Mouse (Mus musculus) macrophage (primary cell): Measurements from ENCODE around the gene Chd3. TPM values are rescaled to one million over a fixed set of nuclear protein-coding genes. Genes with fewer than 3 reads are reported as not detected.
A peak's percentile ranks its signal among the peaks of the same experiment; 100 is the strongest.

Experiments
- H3K27ac ChIP-seq: fragments of 350-480 bp; formaldehyde crosslinking; 2 replicates; pipeline ENCODE4 v1.9.0; 2021
- H3K36me3 ChIP-seq: fragments of 350-480 bp; formaldehyde crosslinking; 2 replicates; pipeline ENCODE4 v1.9.0; 2021; ENCODE audit errors: inconsistent target
- H3K4me3 ChIP-seq: fragments of 350-480 bp; formaldehyde crosslinking; 2 replicates; pipeline ENCODE4 v1.9.0; 2021; ENCODE audit errors: inconsistent target
- H3K79me2 ChIP-seq: fragments of 350-480 bp; formaldehyde crosslinking; 2 replicates; pipeline ENCODE4 v1.9.0; 2021; ENCODE audit errors: inconsistent target
- WGBS: methylation state at CpG from one replicate; pipeline ENCODE4 v1.1.7; 2026; ENCODE audit warnings: inconsistent platforms; ENCODE audit not compliant: missing documents; 5-methylcytosine and 5-hydroxymethylcytosine counted together
- polyA plus RNA-seq: library from polyadenylated mRNA; stranded (reverse); fragments of 250-400 nt; gene quantifications from 3 replicates; pipeline ENCODE4 v1.2.4, GENCODE M21; 2018; ENCODE audit warnings: inconsistent platforms

The Chd3 gene
- polyA plus RNA-seq, 1 experiment from 2014 or later, result 105 TPM

DNA sequence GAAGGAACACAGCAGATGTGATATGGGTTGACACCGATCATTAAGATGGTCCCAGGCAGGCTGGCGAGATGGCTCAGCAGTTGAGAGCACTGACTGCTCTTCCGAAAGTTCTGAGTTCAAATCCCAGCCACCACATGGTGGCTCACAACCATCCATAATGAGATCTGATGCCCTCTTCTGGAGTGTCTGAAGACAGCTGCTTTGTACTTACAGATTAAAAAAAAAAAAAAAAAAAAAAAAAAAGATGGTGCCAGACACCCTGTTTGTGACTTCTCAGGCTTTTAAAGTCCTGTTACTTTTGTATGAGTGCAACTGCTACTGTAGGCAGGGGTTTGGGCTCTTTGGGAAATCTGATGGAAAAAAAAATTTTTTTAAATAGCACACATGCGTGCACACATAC lies 19.5 kb upstream of the Chd3 start:
- H3K27ac ChIP-seq, result no peak overlapping the region
- H3K79me2 ChIP-seq, result no peaks in the 10 kb centered on the region
- H3K36me3 ChIP-seq, result no peaks in the 10 kb centered on the region
- H3K4me3 ChIP-seq, result no peak overlapping the region
- WGBS, result 88% methylated on average over 4 of the region's 4 CpGs

DNA sequence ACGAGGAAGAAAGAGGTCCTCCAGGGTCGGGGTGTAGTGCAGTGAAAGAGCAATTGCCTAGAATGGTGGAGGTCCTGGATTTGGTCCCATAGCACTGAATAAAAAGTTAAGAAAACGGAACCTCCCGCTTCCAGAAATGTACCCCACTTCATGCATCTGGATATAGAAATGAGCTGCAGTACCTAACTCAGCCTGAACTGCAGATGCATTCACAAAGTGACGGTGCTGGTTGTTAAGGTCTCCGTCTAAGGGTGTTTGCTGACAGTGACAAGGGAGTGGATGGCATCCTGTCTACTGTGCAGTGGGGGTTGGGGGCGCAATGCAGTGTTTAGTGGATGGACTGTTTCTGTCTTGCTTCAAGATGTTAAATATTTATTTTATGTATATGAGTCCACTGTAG lies 17.6 kb upstream of the Chd3 start:
- Histone ChIP-seq H3K79me2 (no peaks in the 10 kb centered on the region), H3K36me3 (no peaks in the 10 kb centered on the region), H3K4me3 (no peak overlapping the region), H3K27ac (no peak overlapping the region)
- 82% methylated on average over 5 of the region's 7 CpGs for WGBS

DNA sequence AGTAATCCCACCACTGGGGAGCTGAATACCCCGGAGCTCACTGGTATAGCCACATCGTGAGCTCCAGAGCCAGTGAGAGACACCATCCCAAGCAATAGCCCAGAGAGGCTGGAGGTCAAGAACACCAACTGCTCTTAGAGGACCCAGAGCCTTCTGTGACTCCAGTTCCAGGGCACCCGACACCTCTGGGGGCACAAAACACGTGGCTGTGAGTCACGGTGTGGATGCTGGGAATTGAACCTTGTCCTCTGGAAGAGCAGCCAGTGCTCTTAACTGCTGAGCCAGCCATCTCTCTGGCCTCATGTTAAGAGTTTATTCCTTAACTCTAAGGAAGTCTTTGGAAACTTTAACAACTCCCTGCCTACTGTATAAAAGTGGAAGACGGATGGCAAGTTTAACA lies 15.8 kb upstream of the Chd3 start:
- WGBS, result 96% methylated on average over 6 of the region's 6 CpGs
- no peak overlapping the region for H3K4me3 ChIP-seq
- H3K27ac ChIP-seq, result no peak overlapping the region
- no peaks in the 10 kb centered on the region for H3K79me2 ChIP-seq
- H3K36me3 ChIP-seq, result no peaks in the 10 kb centered on the region

DNA sequence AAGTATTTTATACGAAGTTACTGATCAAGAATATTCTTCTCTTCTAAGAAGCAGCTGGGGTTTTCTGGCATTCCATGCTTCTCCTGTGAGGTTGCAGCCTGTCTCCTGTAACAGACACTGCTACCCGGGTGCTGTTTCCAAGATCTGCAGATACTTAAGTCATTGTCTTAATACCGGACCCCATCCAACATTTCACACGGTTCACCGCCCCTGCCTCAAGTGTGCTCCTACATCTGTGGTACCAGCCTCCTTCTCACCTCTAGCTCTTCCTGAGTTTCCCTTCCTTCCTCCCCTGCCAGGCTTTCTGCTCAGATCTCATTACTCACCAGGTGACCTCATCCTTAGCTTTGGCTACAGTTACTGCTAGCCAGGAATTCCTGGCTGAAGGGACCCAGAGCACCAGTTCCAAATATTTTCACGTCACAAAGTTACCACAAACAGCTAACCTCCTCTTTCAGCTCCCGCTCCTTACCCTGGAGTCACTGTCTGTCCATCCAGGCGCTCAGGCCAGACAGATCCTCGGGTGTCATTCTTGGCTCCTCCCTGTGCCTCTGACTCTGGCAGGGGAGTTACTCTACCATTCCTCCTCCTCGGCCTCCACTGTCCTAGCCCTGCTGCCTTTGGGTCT lies 13.4 kb upstream of the Chd3 start:
- Histone ChIP-seq H3K4me3 (no peak overlapping the region), H3K79me2 (no peaks in the 10 kb centered on the region), H3K36me3 (no peaks in the 10 kb centered on the region), H3K27ac (no peak overlapping the region)
- WGBS, result 93% methylated on average over 10 of the region's 10 CpGs

DNA sequence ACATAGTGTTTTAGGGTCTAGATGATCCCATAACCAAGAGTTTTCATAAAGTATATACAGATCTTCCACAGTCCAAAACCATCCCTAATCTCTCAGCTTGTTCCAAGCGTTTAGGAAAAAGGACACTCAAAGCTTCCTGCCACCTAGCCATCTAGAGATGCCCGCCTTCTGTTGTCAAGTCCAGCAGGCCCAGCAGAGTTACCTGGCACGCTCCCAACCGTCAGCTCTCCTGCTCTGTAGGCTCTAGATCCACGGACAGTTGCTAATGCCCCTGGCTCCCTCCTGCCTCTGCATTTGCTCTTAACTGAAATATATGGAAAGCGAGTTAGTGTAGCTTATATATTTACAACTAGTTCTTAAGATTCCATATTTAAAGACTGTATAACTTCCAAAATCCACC lies 12.2 kb upstream of the Chd3 start:
- H3K27ac ChIP-seq, result no peak overlapping the region
- no peaks in the 10 kb centered on the region for H3K36me3 ChIP-seq
- H3K79me2 ChIP-seq, result no peaks in the 10 kb centered on the region
- WGBS, result 92% methylated on average over 6 of the region's 6 CpGs
- H3K4me3 ChIP-seq, result no peak overlapping the region

DNA sequence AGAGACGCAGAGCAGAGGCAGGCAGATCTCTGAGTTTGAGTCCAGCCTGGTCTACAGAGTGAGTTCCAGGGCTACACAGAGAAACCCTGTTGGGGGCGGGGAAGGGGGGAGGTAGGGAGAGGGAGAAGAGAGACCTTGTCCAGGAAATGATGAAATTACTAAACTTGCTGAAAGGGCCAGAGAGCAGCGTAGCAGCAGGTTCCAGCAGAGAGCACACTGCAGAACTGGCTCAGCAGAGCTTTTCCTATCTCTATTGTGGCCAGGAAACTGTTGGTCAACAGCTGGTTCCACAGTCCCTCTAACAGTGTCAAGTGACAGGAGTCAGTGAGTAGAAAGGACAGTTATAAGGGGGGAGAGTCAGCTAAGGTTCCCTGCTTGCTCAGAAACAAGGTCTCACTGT lies 10.4 kb upstream of the Chd3 start:
- H3K4me3 ChIP-seq, result no peak overlapping the region
- H3K79me2 ChIP-seq, result no peaks in the 10 kb centered on the region
- H3K27ac ChIP-seq, result peak overlapping the region; percentile 59
- H3K36me3 ChIP-seq, result no peaks in the 10 kb centered on the region
- WGBS, result 31% methylated on average over 3 of the region's 3 CpGs

DNA sequence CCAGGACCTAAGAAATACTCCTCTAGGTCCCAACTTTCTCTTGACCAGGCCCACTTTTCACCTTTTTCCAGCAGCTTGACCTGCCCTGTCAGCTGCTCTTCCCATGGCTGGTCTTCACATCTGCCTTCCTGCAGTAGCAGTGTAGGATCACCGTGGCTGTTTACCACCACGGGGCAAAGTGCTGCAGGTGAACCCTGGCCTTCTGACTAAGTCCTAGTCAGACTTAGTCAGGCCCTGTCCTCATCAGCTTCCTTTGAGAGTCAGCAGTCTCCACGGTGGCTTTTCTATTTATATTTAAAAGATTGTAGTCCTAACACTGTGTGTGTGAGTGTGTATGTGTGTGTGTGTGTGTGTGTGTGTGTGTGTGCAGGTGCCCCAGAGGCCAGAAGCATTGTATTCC lies 8.6 kb upstream of the Chd3 start:
- no peak overlapping the region for H3K27ac ChIP-seq
- no peaks in the 10 kb centered on the region for H3K36me3 ChIP-seq
- H3K79me2 ChIP-seq, result no peaks in the 10 kb centered on the region
- no peak overlapping the region for H3K4me3 ChIP-seq
- 63% methylated on average over 3 of the region's 3 CpGs for WGBS

DNA sequence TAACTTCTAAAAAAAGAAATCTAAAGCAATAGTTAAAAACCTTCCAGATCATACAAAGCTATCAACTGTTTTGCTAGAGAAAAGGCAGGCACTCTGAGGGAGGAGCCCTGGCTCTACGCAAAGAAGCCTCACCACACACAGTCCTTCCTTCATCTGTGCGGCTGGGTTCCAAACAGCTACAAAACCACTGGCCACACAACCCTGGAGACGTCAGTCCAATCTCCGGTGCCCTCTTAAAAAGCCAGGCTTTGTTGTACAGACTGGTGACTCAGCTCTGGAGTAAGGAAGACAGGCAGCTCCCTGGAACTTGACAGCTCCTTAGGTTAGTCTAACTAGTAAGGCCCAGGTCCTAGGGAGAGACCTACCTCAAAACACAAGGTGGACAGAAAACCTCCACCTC lies 6.4 kb upstream of the Chd3 start:
- 77% methylated on average over 4 of the region's 4 CpGs for WGBS
- Histone ChIP-seq H3K27ac (no peak overlapping the region), H3K36me3 (no peaks in the 10 kb centered on the region), H3K4me3 (no peak overlapping the region), H3K79me2 (no peaks in the 10 kb centered on the region)

DNA sequence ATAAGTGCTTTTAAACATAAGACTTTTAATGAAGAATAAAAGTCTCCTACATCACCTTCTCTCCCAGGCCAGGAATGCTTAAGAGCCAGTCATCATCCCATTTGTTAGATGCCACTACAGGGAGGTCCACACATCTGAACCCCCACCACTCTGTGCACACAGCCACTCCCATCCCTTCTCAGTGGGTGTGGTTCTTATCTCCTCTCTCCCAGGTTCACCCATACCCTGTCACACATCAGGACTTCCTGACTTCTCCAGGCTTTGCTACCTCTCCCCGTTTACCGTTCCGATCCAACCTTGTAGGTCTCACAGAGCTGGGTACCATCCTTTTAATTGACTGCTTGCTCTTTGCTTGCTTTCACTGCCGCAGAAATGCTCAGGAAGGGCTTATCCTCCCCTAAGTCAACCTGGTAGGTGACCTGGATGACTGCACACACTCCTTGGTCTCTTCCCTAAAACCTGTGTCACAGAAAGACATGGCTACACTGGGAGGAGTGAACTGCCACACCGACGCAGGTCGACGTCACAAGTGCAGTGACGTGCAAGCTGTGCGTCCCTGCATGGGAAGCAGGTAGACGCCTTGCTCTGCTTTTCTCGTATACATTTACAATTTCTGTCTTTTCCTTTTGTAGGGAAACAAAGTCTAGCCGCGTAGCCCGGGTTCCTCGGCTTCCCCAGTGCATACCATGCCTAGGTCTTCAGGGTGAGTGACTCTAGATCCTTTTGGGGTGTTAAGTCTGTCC lies 4.2 kb upstream of the Chd3 start:
- no peaks in the 10 kb centered on the region for H3K79me2 ChIP-seq
- H3K4me3 ChIP-seq, result no peak overlapping the region
- 92% methylated on average over 16 of the region's 16 CpGs for WGBS
- no peaks in the 10 kb centered on the region for H3K36me3 ChIP-seq
- no peak overlapping the region for H3K27ac ChIP-seq

DNA sequence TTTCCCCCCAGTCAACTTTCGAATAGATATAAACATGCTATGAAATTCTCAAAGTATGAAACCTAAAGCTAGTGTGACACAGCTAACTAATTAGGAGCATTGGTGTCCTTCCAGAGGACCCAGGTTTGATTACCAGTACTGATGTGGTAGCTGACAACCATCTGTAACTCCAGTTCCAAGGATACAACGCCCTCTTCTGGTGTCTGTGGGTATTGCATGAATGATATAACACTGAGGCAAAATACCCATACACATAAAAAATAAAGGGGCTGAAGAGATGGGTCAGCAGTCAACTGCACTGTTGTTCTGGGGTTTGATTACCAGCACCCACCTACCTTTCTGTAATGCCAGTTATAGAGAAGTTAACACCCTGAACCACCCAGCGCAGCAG lies 3.6 kb upstream of the Chd3 start:
- no peaks in the 10 kb centered on the region for H3K79me2 ChIP-seq
- no peaks in the 10 kb centered on the region for H3K36me3 ChIP-seq
- WGBS, result 64% methylated on average over 3 of the region's 3 CpGs
- no peak overlapping the region for H3K4me3 ChIP-seq
- H3K27ac ChIP-seq, result no peak overlapping the region

DNA sequence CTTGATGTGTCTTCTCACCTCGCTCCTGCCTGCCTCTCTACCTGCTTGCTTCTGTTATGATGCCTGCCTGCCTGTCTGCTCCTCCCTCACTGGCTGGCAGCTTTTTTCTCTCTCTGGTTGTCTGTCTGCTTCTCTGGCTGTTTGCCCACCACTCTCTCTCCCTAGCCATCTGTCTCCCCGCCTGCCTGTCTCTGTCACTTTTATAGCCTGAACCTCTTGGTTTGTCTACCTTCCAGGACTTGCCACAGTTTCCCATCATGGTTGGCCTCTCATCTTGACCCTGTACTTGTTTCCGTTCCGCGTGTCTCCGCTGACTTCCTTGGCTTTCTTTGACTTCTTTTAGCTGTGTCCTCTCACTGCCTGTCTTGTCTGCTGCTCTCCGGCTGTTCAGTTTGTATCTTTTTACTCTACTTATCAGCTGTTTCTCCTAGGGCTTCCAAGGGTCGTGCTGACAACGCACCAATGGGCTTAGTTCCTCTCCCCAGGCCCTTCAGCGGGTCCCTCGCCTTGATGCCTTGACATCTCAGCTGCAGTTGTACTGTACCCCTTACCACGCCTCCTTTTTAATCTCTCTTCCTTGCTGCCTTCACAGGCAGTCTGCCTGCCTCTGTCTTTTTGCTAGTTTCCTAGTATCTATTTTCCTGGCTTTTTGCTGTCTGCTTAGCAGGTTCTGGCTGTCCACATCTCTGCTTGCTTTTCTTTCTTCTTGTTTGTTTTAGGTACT lies 3.0 kb upstream of the Chd3 start:
- H3K27ac ChIP-seq, result no peak overlapping the region
- WGBS, result 76% methylated on average over 12 of the region's 12 CpGs
- no peaks in the 10 kb centered on the region for H3K79me2 ChIP-seq
- H3K36me3 ChIP-seq, result no peaks in the 10 kb centered on the region
- no peak overlapping the region for H3K4me3 ChIP-seq

DNA sequence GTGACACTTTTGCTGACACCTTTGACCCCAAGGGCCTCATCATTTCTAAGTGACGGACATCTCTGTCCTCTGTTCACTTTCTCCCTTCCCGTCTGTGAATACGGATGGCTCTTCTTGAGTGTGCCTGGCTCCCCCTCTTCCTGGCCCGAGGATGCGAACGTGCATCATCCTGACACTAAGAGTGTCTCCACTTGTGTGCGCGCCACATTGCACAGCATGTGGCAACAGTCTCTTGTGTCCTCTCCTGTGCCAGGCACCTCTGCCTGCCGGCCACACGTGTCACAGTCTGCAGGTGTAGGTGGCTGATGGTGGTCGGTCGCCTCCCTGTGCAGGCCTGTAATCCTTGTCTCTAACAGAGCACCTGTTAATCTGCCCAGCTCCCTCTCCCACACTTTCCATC lies 2.4 kb upstream of the Chd3 start:
- H3K4me3 ChIP-seq, result no peak overlapping the region
- WGBS, result 88% methylated on average over 12 of the region's 12 CpGs
- H3K27ac ChIP-seq, result no peak overlapping the region
- no peaks in the 10 kb centered on the region for H3K36me3 ChIP-seq
- no peaks in the 10 kb centered on the region for H3K79me2 ChIP-seq

DNA sequence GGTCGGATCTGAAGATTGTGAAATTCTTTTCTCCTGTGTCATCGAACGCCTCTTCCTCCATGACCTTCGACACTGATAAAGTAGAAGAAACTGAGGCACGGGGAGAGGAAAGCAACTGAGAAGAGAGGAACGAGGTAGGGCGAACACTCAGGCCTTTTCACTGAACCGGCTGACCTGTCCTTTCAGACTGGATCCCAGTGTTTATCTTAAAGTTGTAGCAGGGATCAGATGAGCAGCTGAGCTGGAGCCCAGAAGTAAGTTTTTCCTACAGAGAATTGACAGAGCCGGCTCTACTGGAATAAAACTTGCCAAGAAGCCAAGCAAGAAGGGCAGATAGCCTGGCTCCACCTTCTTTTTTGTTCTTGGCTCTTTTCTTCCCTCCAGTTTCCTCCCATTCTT lies 1.6 kb upstream of the Chd3 start:
- no peak overlapping the region for H3K27ac ChIP-seq
- H3K4me3 ChIP-seq, result no peak overlapping the region
- peaks cover under 1% of the 10 kb centered on the region; the same call in 1 of the 2 replicates for H3K79me2 ChIP-seq
- H3K36me3 ChIP-seq, result no peaks in the 10 kb centered on the region
- 75% methylated on average over 7 of the region's 9 CpGs for WGBS

DNA sequence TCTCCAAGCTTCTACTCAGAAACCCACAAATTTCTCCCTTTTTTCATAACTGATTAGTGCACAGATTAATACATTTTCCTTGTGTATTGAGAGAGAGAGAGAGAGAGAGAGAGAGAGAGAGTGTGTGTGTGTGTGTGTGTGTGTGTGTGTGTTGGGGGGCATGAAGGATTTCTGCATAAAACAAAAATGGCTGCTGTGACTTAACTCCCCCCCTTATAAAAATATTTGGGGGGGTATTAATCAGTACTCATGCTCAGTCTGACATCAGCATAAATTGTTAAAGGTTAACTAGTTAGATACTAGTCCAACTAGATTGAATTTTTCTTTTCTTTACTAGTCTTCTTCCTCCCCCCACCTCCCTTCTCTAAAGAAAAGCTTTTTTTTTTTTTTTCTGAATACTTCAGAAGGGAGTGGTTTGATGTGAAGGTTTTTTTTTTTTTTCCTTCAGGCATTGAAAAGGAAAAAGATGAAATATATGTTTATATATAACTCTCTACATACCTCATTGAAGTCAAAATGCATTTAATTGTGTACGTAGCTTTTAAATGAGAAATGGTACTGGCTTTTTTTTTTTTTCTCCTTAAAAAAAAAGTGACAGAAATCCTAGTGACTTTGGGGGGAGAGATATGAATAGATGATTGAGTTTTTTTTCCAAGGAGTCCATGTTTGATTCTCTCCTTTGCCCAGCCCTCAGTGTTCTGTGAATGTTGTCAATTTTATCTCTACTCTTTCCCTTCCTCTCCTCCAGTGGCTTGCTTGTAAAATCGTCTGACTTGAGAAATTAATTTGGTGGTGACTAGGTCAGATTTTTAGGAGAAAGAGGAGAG lies 997 bp upstream of the Chd3 start:
- Histone ChIP-seq H3K36me3 (no peaks in the 10 kb centered on the region), H3K79me2 (peaks cover 7% of the 10 kb centered on the region; the same call in 1 of the 2 replicates), H3K27ac (no peak overlapping the region), H3K4me3 (no peak overlapping the region; the same call in 1 of the 2 replicates)
- 20% methylated on average over 1 of the region's 2 CpGs for WGBS
